Mouse (Mus musculus) liver, embryonic 13.5 days (tissue): Measurements from ENCODE around the gene Plekha7. TPM values are rescaled to one million over a fixed set of nuclear protein-coding genes. Genes with fewer than 3 reads are reported as not detected.

Experiments used
- ATAC-seq: fragments of 200-750 bp; cut with Nextera tagmentation; 2 replicates; pipeline ENCODE4 v1.8.0; 2017; ENCODE audit warnings: low read depth, mild to moderate bottlenecking, moderate number of reproducible peaks, moderate library complexity
- DNase-seq: peaks from one replicate; pipeline ENCODE4 v3.0.0; 2022
- H3K27ac ChIP-seq: fragments of 300-500 bp; sonication (generic); 2 replicates; pipeline ENCODE4 v1.5.1; 2015; ENCODE audit warnings: moderate library complexity, mild to moderate bottlenecking, inconsistent platforms
- H3K27me3 ChIP-seq: fragments of 300-500 bp; sonication (generic); 2 replicates; pipeline ENCODE4 v1.6.1; 2015; ENCODE audit warnings: mild to moderate bottlenecking, inconsistent platforms
- H3K36me3 ChIP-seq: fragments of 300-500 bp; sonication (generic); 2 replicates; pipeline ENCODE4 v1.6.1; 2015; ENCODE audit warnings: mild to moderate bottlenecking, inconsistent platforms
- H3K4me1 ChIP-seq: fragments of 300-500 bp; sonication (generic); replicated peaks from 2 replicates; pipeline ENCODE4 v1.6.1; 2015; ENCODE audit warnings: inconsistent platforms
- H3K4me2 ChIP-seq: fragments of 300-500 bp; sonication (generic); 2 replicates; pipeline ENCODE4 v1.6.1; 2015; ENCODE audit warnings: inconsistent platforms, mild to moderate bottlenecking, moderate library complexity
- H3K4me3 ChIP-seq: fragments of 300-500 bp; sonication (generic); replicated peaks from 2 replicates; pipeline ENCODE4 v1.5.1; 2015; ENCODE audit warnings: mild to moderate bottlenecking, inconsistent platforms
- H3K9ac ChIP-seq: fragments of 300-500 bp; sonication (generic); 2 replicates; pipeline ENCODE4 v1.6.1; 2015; ENCODE audit warnings: mild to moderate bottlenecking, inconsistent platforms
- H3K9me3 ChIP-seq: fragments of 300-500 bp; sonication (generic); replicated peaks from 2 replicates; pipeline ENCODE4 v1.6.1; 2016; ENCODE audit warnings: inconsistent platforms
- WGBS: fragments of 180-500 bp; shearing (Covaris S2); methylation state at CpG from one replicate; pipeline ENCODE4 v1.1.7; 2015; ENCODE audit not compliant: insufficient replicate concordance; 5-methylcytosine and 5-hydroxymethylcytosine counted together
- polyA plus RNA-seq: library from polyadenylated mRNA; unstranded; fragments of >200 nt; fragmentation: Nextera tagmentation; extraction: Ambion mirVana; gene quantifications from 2 replicates; pipeline ENCODE4 v1.2.1, GENCODE M21; 2015

The Plekha7 gene
- polyA plus RNA-seq: 2.5 and 3.5 TPM in 2 replicates

DNA sequence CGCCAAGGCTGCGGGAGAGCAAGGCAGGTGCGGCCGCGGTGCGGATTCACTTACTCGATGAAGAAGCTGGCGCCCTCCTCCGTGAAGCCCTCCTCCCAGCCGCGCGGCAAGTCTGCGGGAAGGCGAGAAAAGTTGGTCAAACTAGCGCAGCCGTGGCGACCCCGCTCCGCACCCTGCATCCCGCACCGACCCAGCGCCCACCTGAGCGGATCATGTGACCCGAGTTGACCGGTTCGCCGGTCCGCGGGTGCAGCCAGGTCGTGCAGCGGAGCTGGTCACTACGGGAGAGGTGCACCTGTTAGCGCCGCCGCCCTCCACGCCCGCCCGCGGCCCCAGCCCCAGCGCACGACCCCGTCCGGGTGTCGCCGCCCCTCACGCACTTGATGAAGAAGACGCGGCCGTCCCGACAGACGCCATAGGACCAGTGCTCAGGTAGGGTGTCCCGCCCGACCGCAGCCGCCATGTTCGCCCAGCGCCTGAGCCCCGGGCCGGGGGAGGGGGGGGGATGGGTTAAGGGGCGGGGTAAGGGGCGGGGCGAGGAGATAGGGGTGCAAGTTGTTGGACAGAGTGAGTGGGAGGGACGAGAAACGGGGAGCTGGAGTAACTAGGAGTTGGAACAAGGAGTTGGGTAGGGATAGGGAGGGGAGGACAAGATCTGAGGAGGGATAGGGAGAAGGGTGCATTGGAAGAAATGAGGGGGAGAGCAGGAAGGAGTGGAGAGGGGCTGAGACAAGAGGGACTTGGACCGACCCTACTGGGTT is at the start of gene Plekha7:
Plekha7 (minus strand) TSS at position 506 of the 761 bp plus-strand sequence.
- H3K27me3 ChIP-seq: peaks cover 40% of the 10 kb centered on the region
- peak within 1 kb of the TSS; percentile 71 for H3K4me3 ChIP-seq
- H3K9me3 ChIP-seq: no peaks in the 10 kb centered on the region
- peak within 1 kb of the TSS; percentile 68 for H3K9ac ChIP-seq
- under 1% methylated on average over 63 of the region's 65 CpGs for WGBS
- peak; percentile 50 for DNase-seq
- H3K4me1 ChIP-seq: peaks cover 31% of the 10 kb centered on the region
- no peak within 1 kb of the TSS for H3K27ac ChIP-seq
- peak within 1 kb of the TSS; percentile 97 for H3K4me2 ChIP-seq
- H3K36me3 ChIP-seq: no peaks in the 10 kb centered on the region
- peak; percentile 70 for ATAC-seq

DNA sequence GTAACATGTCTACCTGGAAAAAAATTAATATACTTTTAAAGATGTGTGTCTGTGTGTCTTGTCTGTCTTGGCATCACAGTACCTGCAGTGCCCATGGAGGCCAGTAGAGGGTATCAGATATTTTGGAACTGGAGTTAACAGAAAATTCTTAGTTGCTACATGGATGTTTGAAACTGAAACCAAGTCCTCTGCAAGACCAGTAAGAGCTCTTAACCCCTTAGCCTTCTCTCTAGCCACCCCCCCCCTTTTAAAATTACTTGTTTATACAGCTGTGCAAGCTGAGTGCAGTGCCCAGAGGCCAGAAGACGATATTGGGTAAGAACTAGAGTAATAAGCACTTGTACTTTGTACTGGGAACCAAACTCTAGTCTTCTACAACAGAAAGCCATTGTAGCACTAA is 28.1 kb upstream of the Plekha7 start:
- Histone ChIP-seq H3K4me2 (peak overlapping the region; percentile 41), H3K4me1 (peaks cover 41% of the 10 kb centered on the region), H3K27me3 (no peaks in the 10 kb centered on the region), H3K36me3 (peaks cover 27% of the 10 kb centered on the region), H3K27ac (peak overlapping the region; percentile 3; the same call in 1 of the 2 replicates), H3K9me3 (no peaks in the 10 kb centered on the region), H3K9ac (peak overlapping the region; percentile 31), H3K4me3 (no peak overlapping the region)
- WGBS: 61% methylated on average over 1 of the region's 1 CpGs
- no peak for ATAC-seq
- DNase-seq: peak; percentile 57

- peak overlapping the region; percentile 74 for H3K4me2 ChIP-seq
- peak overlapping the region; percentile 90 for H3K27ac ChIP-seq
- H3K27me3 ChIP-seq: no peaks in the 10 kb centered on the region
- peaks cover 42% of the 10 kb centered on the region for H3K4me1 ChIP-seq
- 59% methylated on average over 6 of the region's 6 CpGs for WGBS
- DNase-seq (no peak), ATAC-seq (no peak)
- peak overlapping the region; percentile 95 for H3K9ac ChIP-seq
- no peaks in the 10 kb centered on the region for H3K9me3 ChIP-seq
- H3K4me3 ChIP-seq: peak overlapping the region; percentile 87
- H3K36me3 ChIP-seq: peaks cover 37% of the 10 kb centered on the region
Observed at GRCm38 (mm10) chr7:116335133-116335532, 27.0 kb upstream of the Plekha7 start.

GRCm38 (mm10) chr7:116334669-116335038 is 26.5 kb upstream of the Plekha7 start:
- H3K9ac ChIP-seq: peak overlapping the region; percentile 95
- peaks cover 38% of the 10 kb centered on the region for H3K36me3 ChIP-seq
- peak overlapping the region; percentile 87 for H3K4me3 ChIP-seq
- H3K9me3 ChIP-seq: no peaks in the 10 kb centered on the region
- peaks cover 42% of the 10 kb centered on the region for H3K4me1 ChIP-seq
- H3K4me2 ChIP-seq: peak overlapping the region; percentile 74
- H3K27me3 ChIP-seq: no peaks in the 10 kb centered on the region
- DNase-seq: no peak
- 7% methylated on average over 8 of the region's 8 CpGs for WGBS
- no peak for ATAC-seq
- peak overlapping the region; percentile 90 for H3K27ac ChIP-seq

DNA sequence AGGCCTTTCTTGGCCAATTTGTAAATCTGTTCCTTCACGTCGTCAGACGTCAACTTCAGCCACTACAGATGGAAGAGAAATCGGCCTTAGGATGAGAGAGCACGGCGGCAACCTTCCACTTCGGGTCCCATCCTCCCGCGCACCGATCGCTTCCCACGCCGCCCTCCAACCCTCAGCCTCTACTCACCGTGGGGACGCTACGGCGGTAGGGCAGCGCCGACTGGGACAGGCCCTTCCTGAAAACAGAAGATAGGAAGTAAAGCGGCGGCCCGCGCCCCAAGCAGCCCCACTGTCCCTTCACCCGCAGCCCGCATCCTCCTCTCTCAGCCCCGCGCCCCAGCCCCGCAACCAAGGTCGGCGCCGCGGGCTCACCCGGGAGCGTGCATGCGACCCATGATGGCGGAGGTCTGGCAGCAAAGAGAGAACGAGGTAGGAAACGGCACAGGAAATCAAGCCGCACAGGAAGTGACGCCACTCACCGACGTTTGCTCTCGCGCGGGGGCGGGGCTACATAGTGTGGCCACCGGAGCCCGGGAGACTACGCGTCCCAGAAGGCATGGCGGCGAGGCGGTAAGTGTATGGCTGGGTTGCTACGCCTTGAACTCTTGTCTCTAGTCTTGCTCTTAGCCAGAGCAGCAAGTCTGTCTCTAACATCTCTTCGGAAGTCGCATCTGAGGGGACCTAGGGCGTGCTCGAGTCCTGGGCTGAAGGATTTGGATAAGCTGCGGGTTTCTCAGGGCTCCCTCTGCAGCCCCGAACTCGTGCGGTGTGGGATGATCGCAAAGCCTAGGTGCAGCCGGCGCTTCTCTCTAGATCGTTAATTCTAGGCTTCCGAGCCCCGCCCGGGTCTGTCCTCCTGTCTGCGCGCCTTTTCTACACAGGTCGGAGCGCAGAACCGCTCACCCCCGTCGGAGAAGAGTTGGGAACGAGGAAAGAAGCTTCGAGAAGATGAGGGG is 25.8 kb upstream of the Plekha7 start, which contains the start of gene Rps13:
Rps13 (minus strand) TSS at position 483 of the 956 bp plus-strand sequence.
- Histone ChIP-seq H3K27me3 (no peaks in the 10 kb centered on the region), H3K9ac (peak within 1 kb of the TSS; percentile 95), H3K4me3 (peak within 1 kb of the TSS; percentile 87), H3K4me1 (peaks cover 42% of the 10 kb centered on the region), H3K9me3 (no peaks in the 10 kb centered on the region), H3K36me3 (peaks cover 39% of the 10 kb centered on the region), H3K4me2 (peak within 1 kb of the TSS; percentile 74), H3K27ac (peak within 1 kb of the TSS; percentile 90)
- ATAC-seq: peak; percentile 99
- under 1% methylated on average over 78 of the region's 78 CpGs for WGBS
- peak; percentile 95 for DNase-seq

GRCm38 (mm10) chr7:116331246-116331645 is 23.1 kb upstream of the Plekha7 start:
- Histone ChIP-seq H3K27ac (no peak overlapping the region), H3K27me3 (no peaks in the 10 kb centered on the region), H3K4me1 (peaks cover 36% of the 10 kb centered on the region), H3K36me3 (peaks cover 41% of the 10 kb centered on the region), H3K4me2 (no peak overlapping the region), H3K9me3 (no peaks in the 10 kb centered on the region), H3K9ac (no peak overlapping the region), H3K4me3 (no peak overlapping the region)
- DNase-seq (no peak), ATAC-seq (no peak)
- 88% methylated on average over 2 of the region's 2 CpGs for WGBS

GRCm38 (mm10) chr7:116329858-116330257 is 21.7 kb upstream of the Plekha7 start:
- ATAC-seq (no peak), DNase-seq (no peak)
- Histone ChIP-seq H3K4me3 (no peak overlapping the region), H3K27me3 (no peaks in the 10 kb centered on the region), H3K9ac (no peak overlapping the region), H3K27ac (no peak overlapping the region), H3K4me1 (peaks cover 26% of the 10 kb centered on the region), H3K4me2 (no peak overlapping the region), H3K9me3 (no peaks in the 10 kb centered on the region), H3K36me3 (peaks cover 41% of the 10 kb centered on the region)
- 78% methylated on average over 4 of the region's 4 CpGs for WGBS

DNA sequence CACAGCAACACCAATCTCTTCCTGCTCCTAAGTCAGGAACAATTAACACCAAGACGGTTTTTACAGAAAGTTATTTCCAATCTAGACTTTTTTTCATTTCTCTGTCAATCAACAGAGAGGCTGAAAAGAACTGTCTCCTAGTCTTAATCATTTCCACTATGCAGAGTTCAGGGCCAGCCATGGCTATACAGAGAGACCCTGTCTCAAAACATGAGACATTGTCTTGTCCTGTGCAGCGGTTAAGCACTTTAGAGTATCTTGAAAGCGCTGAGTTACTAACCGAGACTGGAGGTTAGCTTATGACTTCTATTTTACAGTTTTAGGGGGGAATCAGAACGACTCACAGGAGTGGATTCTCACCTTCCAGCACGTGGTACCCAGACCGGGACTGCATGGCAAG is 20.6 kb upstream of the Plekha7 start:
- ATAC-seq (no peak), DNase-seq (no peak)
- Histone ChIP-seq H3K27ac (no peak overlapping the region), H3K27me3 (no peaks in the 10 kb centered on the region), H3K4me3 (no peak overlapping the region), H3K9ac (no peak overlapping the region), H3K9me3 (no peaks in the 10 kb centered on the region), H3K36me3 (peaks cover 41% of the 10 kb centered on the region), H3K4me2 (no peak overlapping the region), H3K4me1 (peaks cover 23% of the 10 kb centered on the region)
- WGBS: 68% methylated on average over 7 of the region's 7 CpGs

DNA sequence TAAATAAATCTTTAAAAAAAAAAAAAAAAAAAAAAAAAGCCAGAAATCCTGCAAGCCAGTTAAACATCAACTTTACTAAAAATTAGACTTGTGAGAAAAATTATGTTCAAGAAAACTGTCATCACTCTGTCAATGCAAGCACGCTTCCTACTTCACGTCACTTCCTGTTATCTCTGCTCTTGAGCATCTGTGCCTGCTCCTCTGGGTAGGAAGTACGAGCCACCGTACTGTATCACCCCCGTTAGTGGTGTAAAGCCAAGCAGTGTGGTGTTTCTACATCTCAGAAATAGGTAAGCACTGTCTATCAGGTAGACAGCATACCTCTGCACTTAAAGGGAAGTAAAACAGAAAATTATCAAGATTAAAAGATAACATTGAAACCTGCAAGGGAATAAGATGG is 19.7 kb upstream of the Plekha7 start:
- 54% methylated on average over 5 of the region's 5 CpGs for WGBS
- ATAC-seq: no peak

DNA sequence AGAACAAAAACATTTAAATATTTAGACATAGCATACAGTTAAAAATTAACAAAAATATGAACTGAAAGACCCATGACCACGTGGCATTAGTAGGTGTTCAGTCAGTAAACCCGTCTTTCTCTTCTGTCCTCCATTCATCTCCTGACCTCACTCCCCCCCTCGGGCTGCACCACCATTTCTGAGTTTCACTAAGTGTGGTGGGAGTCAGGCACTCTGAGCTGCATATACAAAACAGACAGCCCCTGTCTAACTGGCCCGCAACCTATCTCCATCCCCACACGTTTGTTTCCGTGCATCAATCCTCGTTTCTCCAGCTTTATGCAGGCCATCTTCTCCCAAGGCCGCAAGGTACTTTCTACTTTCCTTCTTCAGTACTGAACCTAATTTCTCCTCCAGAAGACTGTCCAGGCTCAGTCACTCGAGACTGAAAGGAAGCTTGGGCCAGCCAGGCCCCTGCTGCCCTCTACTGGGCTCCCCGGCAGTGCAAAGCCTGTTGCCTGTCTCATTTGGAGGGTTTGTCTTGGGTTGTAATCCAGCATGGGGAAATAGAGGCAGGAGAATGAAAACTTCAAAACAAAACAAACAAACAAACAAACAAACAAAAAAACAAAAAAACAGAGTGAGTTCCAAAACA is 15.3 kb upstream of the Plekha7 start:
- Histone ChIP-seq H3K4me2 (peak overlapping the region; percentile 22), H3K27me3 (no peaks in the 10 kb centered on the region), H3K36me3 (no peaks in the 10 kb centered on the region), H3K9ac (no peak overlapping the region), H3K4me1 (no peaks in the 10 kb centered on the region; the same call in 1 of the 2 replicates), H3K27ac (no peak overlapping the region), H3K4me3 (no peak overlapping the region), H3K9me3 (no peaks in the 10 kb centered on the region)
- WGBS: 28% methylated on average over 10 of the region's 10 CpGs
- ATAC-seq: peak; percentile 37; the same call in 1 of the 2 replicates
- no peak for DNase-seq

More for the DNA sequence above, 19.7 kb upstream of the Plekha7 start:
- Histone ChIP-seq H3K36me3 (peaks cover 41% of the 10 kb centered on the region), H3K4me1 (peaks cover 18% of the 10 kb centered on the region), H3K9me3 (no peaks in the 10 kb centered on the region), H3K4me2 (no peak overlapping the region), H3K27ac (no peak overlapping the region), H3K9ac (no peak overlapping the region), H3K4me3 (no peak overlapping the region), H3K27me3 (no peaks in the 10 kb centered on the region)
- DNase-seq: no peak

DNA sequence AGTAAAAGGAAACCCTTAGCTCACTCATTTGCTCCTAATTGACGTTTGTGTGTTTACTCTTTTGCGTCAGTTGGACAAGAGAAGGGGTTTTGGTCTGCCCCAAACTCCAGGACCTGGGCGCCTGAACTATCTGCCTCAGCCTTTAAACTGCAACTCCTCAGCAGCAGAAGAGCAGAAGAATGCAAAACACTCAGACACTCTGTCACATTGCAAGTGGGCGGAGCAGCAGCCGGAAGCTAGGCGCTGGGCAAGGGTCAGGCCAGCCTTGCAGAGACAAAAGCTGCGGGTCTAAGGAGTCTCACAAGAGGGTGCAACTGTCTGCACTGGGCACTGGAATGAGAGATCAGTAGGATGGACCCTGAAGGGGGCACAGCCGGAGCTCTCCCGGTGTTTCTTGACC is 1.3 kb upstream of the Plekha7 start:
- H3K9ac ChIP-seq: peak overlapping the region; percentile 26; the same call in 1 of the 2 replicates
- peak overlapping the region; percentile 71 for H3K4me3 ChIP-seq
- H3K27ac ChIP-seq: no peak overlapping the region
- no peaks in the 10 kb centered on the region for H3K9me3 ChIP-seq
- peaks cover 31% of the 10 kb centered on the region for H3K4me1 ChIP-seq
- peak overlapping the region; percentile 97 for H3K4me2 ChIP-seq
- H3K36me3 ChIP-seq: no peaks in the 10 kb centered on the region
- ATAC-seq (no peak), DNase-seq (peak; percentile 47)
- peaks cover 40% of the 10 kb centered on the region for H3K27me3 ChIP-seq
- 18% methylated on average over 9 of the region's 9 CpGs for WGBS
